Mouse (Mus musculus): Measurements from ENCODE around the gene Gnptg. TPM values are rescaled to one million over a fixed set of nuclear protein-coding genes. Genes with fewer than 3 reads are reported as not detected.

The Gnptg gene
- polyA plus RNA-seq, 1 experiment from 2014 or later: 22.8 TPM

DNA sequence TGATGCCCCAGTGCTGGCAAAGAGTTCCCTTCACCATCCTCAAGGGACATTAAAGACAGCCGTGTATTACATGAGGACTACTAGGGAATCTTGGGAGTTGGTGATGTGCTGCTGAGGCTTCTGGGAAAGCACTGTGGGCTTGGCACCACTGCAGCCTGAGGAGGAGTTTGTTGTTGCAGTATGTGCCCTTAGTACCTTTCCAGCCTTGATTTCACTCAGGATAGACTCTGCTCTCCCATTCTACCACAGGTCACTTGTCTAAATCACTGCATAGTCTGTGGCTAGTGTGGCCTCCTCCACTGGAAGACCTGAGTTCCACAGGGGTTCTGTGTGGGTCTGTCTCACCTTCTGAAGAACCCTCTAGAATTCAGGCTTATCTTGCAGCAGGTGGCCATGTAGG lies 19.2 kb downstream of the Gnptg start:
- no peaks in the 10 kb centered on the region for H3K27me3 ChIP-seq (ENCODE audit: insufficient read depth, low read length)
- 96% methylated on average over 1 of the region's 1 CpGs for WGBS (ENCODE audit: insufficient replicate concordance)
- no peak for TF ChIP-seq CTCF (IDR thresholded peaks at IDR 0.05; ENCODE audit: low read depth)
- TF ChIP-seq EP300 (IDR thresholded peaks at IDR 0.05; ENCODE audit: low read depth): no peak
- no peak for ATAC-seq
- peaks cover 18% of the 10 kb centered on the region for H3K36me3 ChIP-seq (replicated peaks; ENCODE audit: insufficient read depth, low read length)
- H3K4me1 ChIP-seq (ENCODE audit: insufficient read depth): peaks cover 38% of the 10 kb centered on the region
- H3K9me3 ChIP-seq (ENCODE audit: low read length): no peaks in the 10 kb centered on the region
- DNase-seq: no peak
- no peak overlapping the region; the same call in 1 of the 2 replicates for H3K9ac ChIP-seq (replicated peaks)
- no peak overlapping the region for H3K27ac ChIP-seq (ENCODE audit: low read depth)
- H3K4me3 ChIP-seq (ENCODE audit: low read depth, low read length): no peak overlapping the region
- H3K4me2 ChIP-seq (ENCODE audit: low read depth, low read length): no peak overlapping the region

DNA sequence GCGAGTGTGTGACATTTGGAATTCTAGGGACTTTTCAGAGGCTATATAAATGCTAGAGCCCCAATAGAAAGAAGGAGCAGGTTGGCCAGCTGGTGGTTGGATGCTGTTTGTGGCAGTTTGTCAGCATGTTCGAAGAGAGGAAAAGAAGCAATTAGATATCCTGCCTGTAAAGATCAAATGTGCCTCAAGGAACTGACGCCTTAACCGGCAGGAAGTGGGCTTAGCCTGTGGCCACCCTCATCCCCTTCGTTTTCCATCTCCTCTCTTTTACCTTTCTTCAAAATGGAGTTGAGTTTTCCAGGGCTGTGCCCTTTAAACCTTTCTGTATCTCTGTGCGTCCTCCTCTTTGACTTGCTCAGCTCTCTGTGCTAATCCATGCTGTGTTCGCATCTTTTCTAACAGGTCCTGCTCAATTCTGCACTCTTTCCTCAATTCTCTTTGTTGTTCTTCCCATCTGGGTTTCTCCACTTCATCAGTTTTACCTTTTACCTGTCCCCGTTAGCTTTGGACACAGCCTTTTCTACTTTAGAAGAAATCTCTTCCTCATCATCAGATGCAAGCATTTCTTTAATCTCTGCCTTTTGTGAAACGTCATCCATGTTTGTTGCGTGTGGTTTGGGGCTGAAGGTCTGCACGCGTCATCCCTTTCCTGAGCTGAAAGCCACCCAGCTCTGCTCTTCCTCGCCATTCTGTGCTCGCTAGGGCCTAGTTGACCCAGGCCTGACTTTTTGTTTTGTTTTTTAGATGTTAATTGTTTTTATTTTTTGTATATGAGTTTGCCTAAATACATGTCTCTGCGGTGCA lies 20.2 kb downstream of the Gnptg start:
- H3K4me3 ChIP-seq (ENCODE audit: low read depth, low read length): no peak overlapping the region
- ATAC-seq (no peak), DNase-seq (no peak)
- no peak overlapping the region for H3K4me2 ChIP-seq (ENCODE audit: low read depth, low read length)
- 80% methylated on average over 15 of the region's 15 CpGs for WGBS (ENCODE audit: insufficient replicate concordance)
- no peak overlapping the region for H3K27ac ChIP-seq (ENCODE audit: low read depth)
- peaks cover 30% of the 10 kb centered on the region for H3K4me1 ChIP-seq (ENCODE audit: insufficient read depth)
- no peak overlapping the region for H3K9ac ChIP-seq (replicated peaks)
- peaks cover 25% of the 10 kb centered on the region for H3K36me3 ChIP-seq (replicated peaks; ENCODE audit: insufficient read depth, low read length)
- H3K9me3 ChIP-seq (ENCODE audit: low read length): no peaks in the 10 kb centered on the region
- TF ChIP-seq EP300 (IDR thresholded peaks at IDR 0.05; ENCODE audit: low read depth) (no peak), CTCF (IDR thresholded peaks at IDR 0.05; ENCODE audit: low read depth) (no peak)
- no peaks in the 10 kb centered on the region for H3K27me3 ChIP-seq (ENCODE audit: insufficient read depth, low read length)

DNA sequence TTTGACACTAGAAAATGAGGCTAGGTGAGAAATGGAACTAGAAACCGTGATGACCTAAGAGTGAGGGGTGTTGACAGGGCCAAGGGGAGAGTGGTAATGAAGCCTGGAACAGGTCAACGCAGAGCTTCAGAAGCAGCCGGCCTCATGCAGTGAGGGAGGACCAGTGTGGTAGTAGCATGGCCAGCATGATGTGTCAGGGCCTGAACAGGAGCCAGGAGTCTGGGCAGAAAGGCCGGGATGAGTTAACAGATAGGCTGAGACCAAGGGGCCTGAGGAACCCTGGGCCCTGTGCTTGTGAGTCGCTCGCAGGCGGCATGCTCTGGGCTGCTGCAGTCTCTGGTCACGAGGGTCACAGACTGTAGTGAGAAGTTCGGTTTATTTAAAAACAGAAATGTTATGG lies 21.0 kb downstream of the Gnptg start:
- TF ChIP-seq CTCF (IDR thresholded peaks at IDR 0.05; ENCODE audit: low read depth) (no peak), EP300 (IDR thresholded peaks at IDR 0.05; ENCODE audit: low read depth) (no peak)
- Histone ChIP-seq H3K4me2 (ENCODE audit: low read depth, low read length) (no peak overlapping the region), H3K36me3 (replicated peaks; ENCODE audit: insufficient read depth, low read length) (peaks cover 33% of the 10 kb centered on the region), H3K9ac (replicated peaks) (no peak overlapping the region), H3K4me3 (ENCODE audit: low read depth, low read length) (no peak overlapping the region), H3K4me1 (ENCODE audit: insufficient read depth) (peaks cover 25% of the 10 kb centered on the region), H3K9me3 (ENCODE audit: low read length) (no peaks in the 10 kb centered on the region), H3K27me3 (ENCODE audit: insufficient read depth, low read length) (no peaks in the 10 kb centered on the region), H3K27ac (ENCODE audit: low read depth) (no peak overlapping the region)
- DNase-seq: no peak
- ATAC-seq: no peak
- WGBS (ENCODE audit: insufficient replicate concordance): 84% methylated on average over 9 of the region's 9 CpGs

GRCm38 (mm10) chr17:25215431-25215830 lies 24.5 kb downstream of the Gnptg start:
- Histone ChIP-seq H3K36me3 (replicated peaks; ENCODE audit: insufficient read depth, low read length) (peaks cover 51% of the 10 kb centered on the region), H3K27ac (ENCODE audit: low read depth) (no peak overlapping the region), H3K4me1 (ENCODE audit: insufficient read depth) (no peaks in the 10 kb centered on the region), H3K4me2 (ENCODE audit: low read depth, low read length) (no peak overlapping the region), H3K27me3 (ENCODE audit: insufficient read depth, low read length) (no peaks in the 10 kb centered on the region), H3K9me3 (ENCODE audit: low read length) (no peaks in the 10 kb centered on the region), H3K4me3 (ENCODE audit: low read depth, low read length) (no peak overlapping the region), H3K9ac (replicated peaks) (no peak overlapping the region)
- ATAC-seq: no peak
- no peak for DNase-seq
- TF ChIP-seq EP300 (IDR thresholded peaks at IDR 0.05; ENCODE audit: low read depth): no peak
- no peak for TF ChIP-seq CTCF (IDR thresholded peaks at IDR 0.05; ENCODE audit: low read depth)
- 91% methylated on average over 3 of the region's 3 CpGs for WGBS (ENCODE audit: insufficient replicate concordance)

DNA sequence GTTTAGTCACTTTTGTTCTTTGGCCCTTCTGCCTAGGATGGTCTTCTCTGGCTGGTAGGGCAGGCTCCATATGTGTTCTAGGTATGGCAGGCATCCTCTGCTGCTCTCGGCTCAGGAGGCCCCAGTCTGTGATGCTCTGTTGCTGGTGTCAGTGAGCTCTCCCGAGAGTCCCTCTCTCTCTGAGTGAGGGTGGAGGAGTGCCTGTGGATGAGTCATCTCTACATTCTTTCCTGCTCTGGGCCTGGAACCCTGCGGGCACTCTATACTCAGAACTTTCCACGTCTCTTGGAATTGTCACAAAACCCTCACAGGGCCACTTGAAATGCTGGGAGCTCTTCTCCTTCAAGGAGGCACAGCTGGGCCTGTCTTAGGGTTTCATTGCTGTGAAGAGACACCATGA lies 28.2 kb downstream of the Gnptg start:
- H3K27ac ChIP-seq (ENCODE audit: low read depth): no peak overlapping the region
- no peak for TF ChIP-seq EP300 (IDR thresholded peaks at IDR 0.05; ENCODE audit: low read depth)
- no peak for TF ChIP-seq CTCF (IDR thresholded peaks at IDR 0.05; ENCODE audit: low read depth)
- H3K4me2 ChIP-seq (ENCODE audit: low read depth, low read length): no peak overlapping the region
- H3K9ac ChIP-seq (replicated peaks): no peak overlapping the region
- WGBS (ENCODE audit: insufficient replicate concordance): 75% methylated on average over 4 of the region's 4 CpGs
- H3K36me3 ChIP-seq (replicated peaks; ENCODE audit: insufficient read depth, low read length): peaks cover 66% of the 10 kb centered on the region
- ATAC-seq: no peak
- no peaks in the 10 kb centered on the region for H3K9me3 ChIP-seq (ENCODE audit: low read length)
- no peak for DNase-seq
- H3K4me3 ChIP-seq (ENCODE audit: low read depth, low read length): no peak overlapping the region
- H3K27me3 ChIP-seq (ENCODE audit: insufficient read depth, low read length): no peaks in the 10 kb centered on the region
- H3K4me1 ChIP-seq (ENCODE audit: insufficient read depth): no peaks in the 10 kb centered on the region

GRCm38 (mm10) chr17:25210680-25211466 lies 29.1 kb downstream of the Gnptg start:
- H3K36me3 ChIP-seq (replicated peaks; ENCODE audit: insufficient read depth, low read length): peaks cover 64% of the 10 kb centered on the region
- H3K4me3 ChIP-seq (ENCODE audit: low read depth, low read length): no peak overlapping the region
- DNase-seq (no peak), ATAC-seq (no peak)
- no peaks in the 10 kb centered on the region for H3K27me3 ChIP-seq (ENCODE audit: insufficient read depth, low read length)
- H3K4me1 ChIP-seq (ENCODE audit: insufficient read depth): no peaks in the 10 kb centered on the region
- H3K9me3 ChIP-seq (ENCODE audit: low read length): no peaks in the 10 kb centered on the region
- no peak overlapping the region for H3K9ac ChIP-seq (replicated peaks)
- TF ChIP-seq EP300 (IDR thresholded peaks at IDR 0.05; ENCODE audit: low read depth) (no peak), CTCF (IDR thresholded peaks at IDR 0.05; ENCODE audit: low read depth) (no peak)
- no peak overlapping the region for H3K4me2 ChIP-seq (ENCODE audit: low read depth, low read length)
- WGBS (ENCODE audit: insufficient replicate concordance): 67% methylated on average over 15 of the region's 15 CpGs
- H3K27ac ChIP-seq (ENCODE audit: low read depth): no peak overlapping the region

Data from liver, postnatal 0 days (tissue).